Mouse (Mus musculus) left cerebral cortex, adult 2 months (tissue): ENCODE results near the gene Msh4. TPM values are rescaled to one million over a fixed set of nuclear protein-coding genes. Genes with fewer than 3 reads are reported as not detected.

Experiments used
- DNase-seq, 2 experiments: peaks; one replicate each; pipeline ENCODE4 v3.0.0; 2021 to 2022; ENCODE audit warnings: low spot score in 2 of 2, mixed read lengths in 1 of 2; ENCODE audit errors: extremely low spot score in 1 of 2
- H3K27ac ChIP-seq: fragments of 200-600 bp; 2 replicates; pipeline ENCODE4 v1.8.1; 2022
- H3K4me3 ChIP-seq: fragments of 200-600 bp; 2 replicates; pipeline ENCODE4 v1.8.1; 2022
- CTCF ChIP-seq: fragments of 200-600 bp; IDR thresholded peaks from 2 replicates; pipeline ENCODE4 v1.8.1; 2022; ENCODE audit warnings: antibody characterized with exemption, mild to moderate bottlenecking, moderate library complexity
- intact Hi-C: fragments of 180-260 bp; cut with DNase I; formaldehyde crosslinking; loops from one replicate; pipeline ENCODE4 v1.15.1; 2025
- long read RNA-seq, 2 experiments: library from polyadenylated mRNA; stranded (forward); transcript quantifications; one replicate each; pipeline ENCODE4 v2.0.0; 2021; ENCODE audit warnings: borderline mapping rate in 2 of 2
- total RNA-seq, 2 experiments: library from RNA; stranded (reverse); gene quantifications; 2 replicates each; pipeline ENCODE4 v1.2.3; 2021

Msh4 gene
- total RNA-seq: under 1 TPM; 0.30 to 0.36 TPM
- long read RNA-seq, experiment 1: 0 reads
- long read RNA-seq, experiment 2: 0 reads

DNA sequence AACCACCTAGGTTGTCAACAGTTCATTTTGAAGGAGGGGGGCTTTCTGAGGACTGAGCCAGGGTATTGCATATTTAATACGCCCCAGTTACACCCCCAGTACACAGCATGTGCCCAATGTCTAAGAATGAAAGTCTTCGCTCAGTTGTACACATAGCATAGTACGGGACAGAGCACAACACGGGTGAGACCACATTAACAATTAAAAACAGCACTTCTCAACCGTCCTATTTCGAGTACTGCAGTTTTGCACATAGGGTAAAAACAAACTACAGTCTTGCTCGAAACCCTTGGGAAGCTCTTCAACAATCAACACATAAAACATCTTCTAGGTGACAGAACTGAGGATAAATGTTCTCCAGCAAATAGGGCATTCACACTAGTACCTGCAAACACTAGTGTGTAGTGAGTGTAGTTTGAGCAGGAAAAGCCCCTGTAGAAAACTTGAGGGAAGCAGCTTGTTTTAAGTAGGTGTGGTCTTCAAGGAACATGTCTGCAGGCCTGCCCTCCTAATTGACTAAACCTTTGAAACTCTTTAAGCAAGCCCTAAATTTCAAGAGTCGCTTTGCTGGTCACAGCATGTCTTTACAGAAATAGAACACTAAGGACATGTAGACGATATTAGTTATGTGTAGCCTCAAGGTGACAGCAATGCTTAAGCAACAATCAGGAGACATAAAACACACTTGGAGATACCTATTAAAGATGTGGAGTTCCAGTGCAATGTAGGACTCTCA lies at the start of gene Msh4:
Gene Msh4 (minus strand): TSS at position 3 of the 736 bp plus-strand sequence.
- H3K27ac ChIP-seq: no peak within 1 kb of the TSS
- no peak for DNase-seq
- intact Hi-C loops: no loop called here
- no peak for TF ChIP-seq CTCF
- H3K4me3 ChIP-seq: no peak within 1 kb of the TSS

DNA sequence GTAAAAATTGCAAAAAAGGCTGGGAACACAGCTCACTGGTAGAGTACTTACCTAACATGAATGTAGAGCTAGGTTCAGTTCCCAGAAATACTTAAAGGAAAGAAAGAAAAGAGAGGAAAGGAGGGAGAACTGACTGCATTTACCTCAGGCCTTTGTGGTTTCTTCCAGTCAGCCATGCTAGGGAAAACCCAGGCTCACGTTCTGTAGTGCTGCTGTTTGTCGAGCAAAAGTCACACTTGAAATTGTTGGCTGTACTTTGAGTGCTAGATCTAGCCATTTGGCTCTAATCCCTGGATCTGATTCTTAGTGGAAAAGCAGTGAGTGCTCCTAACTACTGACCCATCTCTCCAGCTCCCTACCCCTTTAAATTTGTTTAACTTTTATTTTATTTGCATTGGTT lies 42.2 kb upstream of the Msh4 start:
- H3K4me3 ChIP-seq: no peak overlapping the region
- TF ChIP-seq CTCF: no peak
- no peak for DNase-seq
- H3K27ac ChIP-seq: no peak overlapping the region
- intact Hi-C loops: no loop called here

DNA sequence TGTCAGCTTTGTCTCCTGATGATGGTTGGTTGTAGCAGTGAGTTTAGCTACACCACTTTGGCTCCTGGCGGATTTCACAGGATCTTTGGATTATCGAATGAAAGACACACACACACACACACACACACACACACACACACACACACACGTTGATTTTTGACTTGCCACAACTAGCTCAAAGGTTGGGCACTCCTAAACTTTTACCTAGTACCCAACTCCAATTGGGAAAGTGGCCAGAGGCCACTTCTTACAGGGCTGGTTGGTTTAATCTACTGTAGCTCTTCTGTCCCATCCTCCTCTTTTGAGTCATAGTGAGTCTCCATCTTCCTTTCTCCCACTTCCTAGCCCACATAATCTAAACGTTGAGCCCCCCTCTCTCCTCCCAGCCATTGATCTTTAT lies 41.3 kb upstream of the Msh4 start:
- Histone ChIP-seq H3K27ac (no peak overlapping the region), H3K4me3 (no peak overlapping the region)
- intact Hi-C loops: no loop called here
- no peak for TF ChIP-seq CTCF
- no peak for DNase-seq

DNA sequence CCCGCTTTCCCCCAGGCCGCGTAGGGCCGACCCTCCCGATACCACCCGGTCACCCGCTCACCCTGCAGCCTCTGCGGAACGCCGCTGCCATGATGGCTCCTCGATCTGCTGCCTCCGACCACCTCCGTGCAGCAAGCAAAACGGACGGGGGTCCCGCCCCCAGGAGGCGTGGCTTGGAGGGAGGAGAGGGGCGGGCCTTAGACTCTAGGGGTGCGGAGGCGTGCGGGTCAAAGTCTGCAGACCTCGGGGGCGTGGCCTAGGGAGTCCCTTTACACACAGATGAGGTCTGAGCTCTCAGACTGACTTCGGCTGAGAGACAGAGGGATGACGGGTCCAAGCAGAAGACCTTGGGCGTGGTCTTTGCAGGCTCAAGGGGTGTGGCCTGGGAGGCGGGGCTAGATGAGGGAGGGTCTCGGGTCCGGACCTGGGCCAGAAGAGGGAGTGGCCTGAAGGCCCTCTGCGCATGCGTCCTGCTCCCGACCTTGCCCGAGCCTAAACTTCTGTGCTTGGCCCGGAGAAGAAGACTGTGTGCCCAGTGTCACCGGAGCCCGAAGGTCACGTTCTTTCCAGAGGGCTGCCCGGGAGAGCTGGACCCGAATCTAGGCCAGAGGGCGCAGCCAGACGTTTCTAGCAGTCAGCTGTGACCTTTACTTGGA lies 38.5 kb upstream of the Msh4 start, which contains the start of gene Acadm:
Gene Acadm (minus strand): TSS at position 298 of the 656 bp plus-strand sequence.
- intact Hi-C loops: loop anchor here (1.0 kb wide), 1 partner anchor 31 kb away; the partner anchor contains the start of gene Rabggtb
- peak; percentile 88 to 89 for DNase-seq

DNA sequence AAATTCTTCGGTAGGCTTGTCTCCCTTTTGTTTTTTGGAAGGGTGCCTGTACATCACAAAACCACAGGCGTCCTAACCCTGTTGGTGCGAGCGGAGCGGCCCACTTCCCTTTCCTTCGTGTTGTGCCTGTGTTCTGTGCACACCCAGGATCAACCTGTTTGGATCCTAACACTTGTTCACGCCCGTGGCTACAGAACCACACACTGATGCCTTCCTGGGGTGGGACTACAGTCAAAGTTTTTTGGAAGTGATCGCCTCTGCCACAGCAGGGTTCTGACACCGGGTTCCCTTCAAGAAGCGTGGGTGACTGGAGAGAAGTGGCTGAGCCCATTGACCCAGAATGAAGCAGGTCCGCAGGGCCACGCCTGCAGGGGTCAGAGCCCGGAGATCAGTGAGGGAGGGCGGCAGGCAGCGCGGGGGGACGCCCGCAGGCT lies 38.0 kb upstream of the Msh4 start:
- peak overlapping the region; percentile 97 for H3K4me3 ChIP-seq
- DNase-seq: peak in 1 of 2 experiments; percentile 21
- no peak for TF ChIP-seq CTCF
- intact Hi-C loops: loop anchor here (1.0 kb wide), 1 partner anchor 31 kb away; the partner anchor contains the start of gene Rabggtb
- peak overlapping the region; percentile 89 for H3K27ac ChIP-seq

More for the DNA sequence above, 38.5 kb upstream of the Msh4 start, which contains the start of gene Acadm:
- Histone ChIP-seq H3K27ac (peak within 1 kb of the TSS; percentile 89), H3K4me3 (peak within 1 kb of the TSS; percentile 97)
- no peak for TF ChIP-seq CTCF

DNA sequence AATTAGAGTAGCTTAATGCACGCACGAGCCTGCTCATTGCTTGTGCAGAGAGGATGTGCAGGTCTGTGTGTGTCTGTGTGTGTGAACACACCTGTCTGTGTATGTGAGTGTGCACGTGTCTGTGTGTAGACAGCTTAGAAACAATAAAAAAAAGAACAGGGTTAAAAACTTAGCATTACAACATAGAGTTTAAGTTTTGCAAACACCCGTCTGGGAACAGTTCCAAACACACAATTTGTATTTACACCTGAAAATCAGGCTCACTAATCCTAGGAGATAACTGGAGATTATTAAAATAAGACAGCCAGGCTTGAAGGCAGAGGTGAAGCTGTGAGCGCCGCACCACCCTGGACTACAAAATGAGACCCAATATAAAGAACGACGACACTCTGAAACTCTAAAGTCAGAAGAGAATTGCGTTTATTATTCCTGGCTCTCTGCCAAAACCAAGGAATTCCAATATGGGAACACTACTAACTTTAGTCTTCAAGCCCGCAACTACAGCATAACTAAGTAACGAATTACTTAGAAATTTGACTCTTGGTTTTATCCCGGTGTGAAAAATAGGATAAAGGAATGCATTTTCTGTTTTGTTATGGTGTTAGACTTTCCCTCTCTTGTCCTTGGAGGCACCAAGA lies 37.2 kb upstream of the Msh4 start:
- TF ChIP-seq CTCF: no peak
- DNase-seq: no peak
- Histone ChIP-seq H3K27ac (peak overlapping the region; percentile 89; the same call in 1 of the 2 replicates), H3K4me3 (peak overlapping the region; percentile 97)
- intact Hi-C loops: no loop called here

DNA sequence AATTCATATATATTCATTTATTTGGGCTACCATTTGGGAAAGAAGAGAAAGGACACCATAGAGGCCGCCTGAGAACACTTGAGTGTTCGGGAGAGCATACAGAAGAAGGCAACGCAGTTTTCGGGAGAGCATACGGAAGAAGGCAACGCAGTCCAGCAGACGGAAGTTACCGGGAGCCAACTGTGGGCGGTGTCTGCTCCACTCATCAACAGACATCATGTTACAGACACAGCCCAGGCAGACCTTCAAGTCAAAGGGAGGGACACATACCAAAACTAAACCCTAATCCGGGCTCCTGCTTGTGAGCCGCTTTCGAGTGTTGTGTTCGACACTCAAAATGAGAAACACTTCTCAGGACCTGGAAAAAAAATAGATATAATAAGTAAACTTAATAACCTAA lies 35.7 kb upstream of the Msh4 start:
- TF ChIP-seq CTCF: no peak
- intact Hi-C loops: no loop called here
- no peak overlapping the region for H3K4me3 ChIP-seq

DNA sequence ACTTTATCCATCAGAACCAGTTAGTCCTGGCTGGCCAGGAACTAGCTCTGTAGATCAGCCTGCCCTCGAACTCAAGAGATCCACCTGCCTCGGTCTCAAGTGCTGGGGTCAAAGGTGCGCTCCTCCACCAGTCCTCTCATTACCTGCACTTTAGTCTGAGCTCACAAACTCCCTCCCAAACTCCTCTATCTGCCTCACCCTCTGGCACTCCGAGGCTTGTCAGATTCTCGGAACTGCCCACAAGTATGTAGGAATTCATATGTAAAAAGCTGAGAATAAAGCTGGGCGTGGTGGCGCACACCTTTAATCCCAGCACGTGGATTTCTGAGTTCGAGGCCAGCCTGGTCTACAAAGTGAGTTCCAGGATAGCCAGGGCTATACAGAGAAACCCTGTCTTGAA lies 34.5 kb upstream of the Msh4 start:
- Histone ChIP-seq H3K4me3 (no peak overlapping the region), H3K27ac (no peak overlapping the region)
- DNase-seq: no peak
- TF ChIP-seq CTCF: no peak
- intact Hi-C loops: no loop called here

More for the DNA sequence above, 35.7 kb upstream of the Msh4 start:
- DNase-seq: no peak
- H3K27ac ChIP-seq: no peak overlapping the region

DNA sequence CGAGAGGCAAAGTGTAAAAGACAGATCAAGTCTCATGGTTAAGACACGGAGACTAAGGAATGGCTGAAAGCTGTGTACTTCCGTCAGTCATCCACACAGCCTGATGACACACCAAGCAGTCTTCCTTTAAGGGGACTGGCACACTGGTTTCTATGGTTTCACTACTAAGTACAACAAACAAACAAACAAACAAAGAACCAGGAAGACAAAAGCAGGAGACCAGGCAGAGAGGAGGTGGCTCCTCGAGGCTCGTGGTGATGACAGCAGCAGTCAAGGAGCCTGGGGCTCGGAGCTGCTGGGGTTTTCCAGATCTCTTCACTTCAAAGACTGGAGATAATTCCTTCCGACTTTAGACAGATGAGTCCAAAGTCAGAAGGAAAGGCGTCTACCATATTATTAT lies 34.1 kb upstream of the Msh4 start:
- no peak overlapping the region for H3K27ac ChIP-seq
- no peak for DNase-seq
- intact Hi-C loops: no loop called here
- no peak for TF ChIP-seq CTCF
- no peak overlapping the region for H3K4me3 ChIP-seq

DNA sequence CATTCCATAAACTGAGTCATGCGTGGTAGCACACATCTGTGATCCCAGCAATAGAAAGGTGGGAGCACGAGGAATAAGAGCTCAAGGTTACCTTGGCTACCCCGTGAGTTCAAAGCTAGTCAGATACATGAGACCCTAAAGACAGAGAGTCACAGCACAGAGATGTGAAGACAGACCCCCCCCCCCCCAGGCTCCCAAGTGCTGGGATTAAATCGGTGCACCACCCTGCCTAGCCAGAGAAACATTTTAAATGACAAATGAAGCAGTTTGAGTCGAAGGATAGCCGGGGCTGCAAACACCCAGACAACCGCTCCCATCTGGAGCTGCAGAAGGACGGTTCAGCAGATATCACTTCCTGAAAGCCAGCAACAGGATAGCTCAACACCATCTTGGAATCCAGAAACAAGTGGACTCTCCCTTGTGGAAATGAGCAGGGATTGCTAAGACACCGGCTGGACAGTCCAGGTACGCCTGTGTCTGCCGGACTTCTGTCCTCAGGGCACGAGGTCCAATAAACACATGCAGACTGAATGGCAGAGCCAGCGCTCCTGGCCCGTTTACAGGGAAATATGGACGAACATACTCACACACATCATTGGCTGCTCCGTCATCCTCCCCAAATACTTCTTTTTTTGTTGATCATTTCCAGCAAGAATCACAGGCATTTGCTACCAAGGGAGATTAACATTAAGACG lies 31.3 kb upstream of the Msh4 start:
- intact Hi-C loops: no loop called here

DNA sequence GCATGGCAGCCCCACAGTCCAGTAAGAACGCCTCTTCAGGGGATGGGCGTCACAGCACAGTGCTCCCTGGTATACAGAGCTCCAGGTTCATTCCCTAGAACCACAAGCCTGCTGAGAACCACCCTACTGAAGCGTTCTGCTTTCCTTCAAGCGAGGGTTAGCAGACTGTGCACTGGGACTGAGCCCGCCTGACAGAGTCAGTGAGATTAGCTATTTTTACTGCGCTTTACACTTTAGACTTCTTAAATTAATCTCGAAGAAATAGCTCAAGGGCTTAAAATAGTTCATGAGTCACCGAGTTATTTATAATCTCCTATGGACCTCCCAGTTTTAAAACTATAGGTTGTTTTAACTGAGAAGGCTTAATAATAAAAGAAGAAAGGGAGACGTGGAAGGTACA lies 29.9 kb upstream of the Msh4 start:
- TF ChIP-seq CTCF: no peak
- DNase-seq: no peak
- intact Hi-C loops: no loop called here
- Histone ChIP-seq H3K4me3 (no peak overlapping the region), H3K27ac (no peak overlapping the region)

More for the DNA sequence above, 31.3 kb upstream of the Msh4 start:
- DNase-seq: no peak
- H3K27ac ChIP-seq: no peak overlapping the region
- H3K4me3 ChIP-seq: no peak overlapping the region
- no peak for TF ChIP-seq CTCF
